Mouse (Mus musculus) layer of hippocampus, adult 6 months (tissue): ENCODE data around the gene Olfr361. TPM values are rescaled to one million over a fixed set of nuclear protein-coding genes. Genes with fewer than 3 reads are reported as not detected.

ENCODE experiments used
- long read RNA-seq, 2 experiments: library from polyadenylated mRNA; unstranded; transcript quantifications; one replicate each; pipeline ENCODE4 v2.0.0; 2019 to 2020
- polyA plus RNA-seq: library from polyadenylated mRNA; unstranded; fragments of <200 nt; fragmentation: Nextera tagmentation; gene quantifications from 2 replicates; pipeline ENCODE4 v1.2.3, GENCODE M21; 2021

Gene Olfr361
- polyA plus RNA-seq, result not detected in 2 replicates
- long read RNA-seq, experiment 1, result 0 reads
- long read RNA-seq, experiment 2, result 0 reads

DNA sequence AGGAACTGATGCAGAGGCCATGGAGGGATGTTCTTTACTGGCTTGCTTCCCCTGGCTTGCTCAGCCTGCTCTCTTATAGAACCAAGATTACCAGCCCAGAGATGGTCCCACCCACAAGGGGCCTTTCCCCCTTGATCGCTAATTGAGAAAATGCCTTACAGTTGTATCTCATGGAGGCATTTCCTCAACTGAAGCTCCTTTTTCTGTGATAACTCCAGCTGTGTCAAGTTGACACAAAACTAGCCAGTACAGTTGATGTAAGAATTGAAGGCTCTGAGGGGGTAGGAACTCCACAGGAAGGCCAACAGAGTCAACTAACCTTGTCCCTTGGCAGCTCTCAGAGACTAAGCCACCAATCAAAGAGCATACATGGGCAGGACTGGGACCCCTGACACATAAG lies at the start of gene Olfr361:
TSS of gene Olfr361 (minus strand) at position 101 of the 400 bp plus-strand sequence.

DNA sequence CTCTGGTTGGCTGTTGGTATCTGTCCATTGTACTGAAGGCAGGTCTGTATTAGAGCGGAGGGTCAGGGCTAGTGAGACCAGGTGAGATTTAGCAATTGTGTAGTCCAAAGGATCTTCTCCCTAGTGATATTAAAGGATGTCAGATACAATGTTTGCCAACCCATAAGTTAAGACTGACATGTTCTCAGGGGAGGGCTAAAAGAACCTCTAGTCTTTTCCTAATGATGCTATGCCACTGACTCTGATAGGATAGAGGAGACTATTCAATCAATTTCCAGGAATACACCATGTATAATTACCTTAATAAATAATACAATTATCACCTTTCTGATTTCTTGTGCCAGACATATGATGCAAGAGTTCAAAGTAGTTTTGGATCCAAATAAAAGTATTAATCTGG lies 28.7 kb upstream of the Olfr361 start, which contains the start of gene Olfr362:
TSS of gene Olfr362 (minus strand) at position 101 of the 400 bp plus-strand sequence.

DNA sequence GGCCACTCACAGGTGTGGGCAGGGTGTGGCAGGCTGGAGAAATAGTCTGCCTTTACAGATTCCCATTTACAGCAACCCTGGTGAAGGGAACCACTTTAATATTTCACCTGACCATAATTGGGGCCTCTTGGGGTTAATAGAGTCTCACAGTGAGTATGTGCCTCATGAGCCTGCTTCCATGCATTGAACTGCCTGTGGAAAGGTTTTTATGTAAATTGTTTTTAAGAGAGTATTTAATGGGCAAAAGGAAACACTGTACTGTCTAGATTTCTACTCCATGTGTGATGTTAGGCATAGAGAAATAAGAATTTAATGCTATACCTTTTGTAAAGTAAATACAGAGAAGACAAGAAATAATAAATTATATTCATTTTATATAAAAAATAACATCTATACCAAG lies 23.6 kb downstream of the Olfr361 start, which contains the start of gene Olfr360:
TSS of gene Olfr360 (plus strand) at position 301 of the 400 bp plus-strand sequence.

Other genes with a start within 250 kb of the Olfr361 start
- gene Olfr350, start 243.0 kb downstream of the Olfr361 start, polyA plus RNA-seq, result not detected in 2 replicates
- gene Olfr351, start 226.6 kb downstream of the Olfr361 start, polyA plus RNA-seq, result not detected in 2 replicates
- not detected in 2 replicates for gene Olfr352, start 220.8 kb downstream of the Olfr361 start, polyA plus RNA-seq
- gene Olfr353, start 196.4 kb downstream of the Olfr361 start, polyA plus RNA-seq, result not detected in 2 replicates
- not detected in 2 replicates for gene Olfr354, start 183.6 kb downstream of the Olfr361 start, polyA plus RNA-seq
- gene Olfr355, start 160.4 kb downstream of the Olfr361 start, polyA plus RNA-seq, result not detected in 2 replicates
- gene Olfr356, start 152.2 kb downstream of the Olfr361 start, polyA plus RNA-seq, result not detected in 2 replicates
- not detected in 2 replicates for gene Olfr357, start 95.5 kb downstream of the Olfr361 start, polyA plus RNA-seq
- not detected in 2 replicates for gene Olfr358, start 80.0 kb downstream of the Olfr361 start, polyA plus RNA-seq
- gene Olfr360, start 23.5 kb downstream of the Olfr361 start, polyA plus RNA-seq, result not detected in 2 replicates
- gene Olfr362, start 28.6 kb upstream of the Olfr361 start, polyA plus RNA-seq, result not detected in 2 replicates
- gene Olfr364-ps1, start 50.0 kb upstream of the Olfr361 start, polyA plus RNA-seq, result not detected in 2 replicates
- gene Olfr365, start 98.9 kb upstream of the Olfr361 start, polyA plus RNA-seq, result not detected in 2 replicates
- gene Olfr366, start 122.3 kb upstream of the Olfr361 start, polyA plus RNA-seq, result not detected in 2 replicates
- gene Olfr368, start 237.2 kb upstream of the Olfr361 start, polyA plus RNA-seq, result not detected in 2 replicates